Mouse (Mus musculus): ENCODE results near the gene Crip3. TPM values are rescaled to one million over a fixed set of nuclear protein-coding genes. Genes with fewer than 3 reads are reported as not detected.

Gene Crip3
- polyA plus RNA-seq, 1 experiment = 7.4 TPM

- H3K36me3 ChIP-seq (ENCODE audit: control insufficient read depth, insufficient read depth, low read length) = peaks cover 11% of the 10 kb centered on the region
- no peaks in the 10 kb centered on the region for H3K4me1 ChIP-seq (ENCODE audit: control insufficient read depth, insufficient read depth, low read length)
- no peak overlapping the region for H3K27ac ChIP-seq (ENCODE audit: control insufficient read depth, insufficient read depth, low read depth, low read length)
- H3K27me3 ChIP-seq (ENCODE audit: control insufficient read depth, insufficient read depth, low read length) = no peaks in the 10 kb centered on the region
- no peak overlapping the region for H3K4me3 ChIP-seq (ENCODE audit: control insufficient read depth, low read depth, low read length)
- TF ChIP-seq CTCF (IDR thresholded peaks at IDR 0.05; ENCODE audit: control insufficient read depth, insufficient read depth, insufficient replicate concordance, low read depth, low read length) = no peak
- TF ChIP-seq POLR2A (IDR thresholded peaks at IDR 0.05; ENCODE audit: control insufficient read depth, low read depth, low read length) = no peak
These were observed 20.2 kb upstream of the Crip3 start for GRCm38 (mm10) chr17:46408478-46408877.

- no peaks in the 10 kb centered on the region for H3K27me3 ChIP-seq (ENCODE audit: control insufficient read depth, insufficient read depth, low read length)
- H3K27ac ChIP-seq (ENCODE audit: control insufficient read depth, insufficient read depth, low read depth, low read length) = no peak overlapping the region
- H3K4me3 ChIP-seq (ENCODE audit: control insufficient read depth, low read depth, low read length) = no peak overlapping the region
- no peaks in the 10 kb centered on the region for H3K4me1 ChIP-seq (ENCODE audit: control insufficient read depth, insufficient read depth, low read length)
- TF ChIP-seq POLR2A (IDR thresholded peaks at IDR 0.05; ENCODE audit: control insufficient read depth, low read depth, low read length) = no peak
- TF ChIP-seq CTCF (IDR thresholded peaks at IDR 0.05; ENCODE audit: control insufficient read depth, insufficient read depth, insufficient replicate concordance, low read depth, low read length) = no peak
- H3K36me3 ChIP-seq (ENCODE audit: control insufficient read depth, insufficient read depth, low read length) = peaks cover 4% of the 10 kb centered on the region
These were observed 10.1 kb upstream of the Crip3 start for GRCm38 (mm10) chr17:46418628-46419027.

DNA sequence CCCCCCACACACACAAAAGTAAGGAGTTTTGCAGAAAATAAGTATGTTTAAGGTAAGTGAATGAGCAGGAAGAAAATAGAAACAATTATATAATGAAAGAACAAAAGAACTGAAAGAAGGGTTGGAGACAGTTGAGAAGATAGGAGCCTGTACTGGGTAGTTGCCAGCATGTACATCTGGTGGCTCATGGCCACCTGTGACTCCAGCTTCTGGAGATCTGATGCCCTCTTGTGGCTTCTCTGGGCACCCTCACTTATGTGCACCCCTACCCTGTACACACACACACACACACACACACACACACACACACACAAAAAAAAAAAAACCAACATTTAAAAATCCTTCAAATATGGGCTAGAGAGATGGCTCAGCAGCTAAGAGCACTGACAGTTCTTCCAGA lies 9.0 kb upstream of the Crip3 start:
- H3K36me3 ChIP-seq (ENCODE audit: control insufficient read depth, insufficient read depth, low read length) = no peaks in the 10 kb centered on the region
- H3K4me1 ChIP-seq (ENCODE audit: control insufficient read depth, insufficient read depth, low read length) = no peaks in the 10 kb centered on the region
- no peak overlapping the region for H3K27ac ChIP-seq (ENCODE audit: control insufficient read depth, insufficient read depth, low read depth, low read length)
- no peaks in the 10 kb centered on the region for H3K27me3 ChIP-seq (ENCODE audit: control insufficient read depth, insufficient read depth, low read length)
- H3K4me3 ChIP-seq (ENCODE audit: control insufficient read depth, low read depth, low read length) = no peak overlapping the region
- TF ChIP-seq POLR2A (IDR thresholded peaks at IDR 0.05; ENCODE audit: control insufficient read depth, low read depth, low read length) (no peak), CTCF (IDR thresholded peaks at IDR 0.05; ENCODE audit: control insufficient read depth, insufficient read depth, insufficient replicate concordance, low read depth, low read length) (no peak)

DNA sequence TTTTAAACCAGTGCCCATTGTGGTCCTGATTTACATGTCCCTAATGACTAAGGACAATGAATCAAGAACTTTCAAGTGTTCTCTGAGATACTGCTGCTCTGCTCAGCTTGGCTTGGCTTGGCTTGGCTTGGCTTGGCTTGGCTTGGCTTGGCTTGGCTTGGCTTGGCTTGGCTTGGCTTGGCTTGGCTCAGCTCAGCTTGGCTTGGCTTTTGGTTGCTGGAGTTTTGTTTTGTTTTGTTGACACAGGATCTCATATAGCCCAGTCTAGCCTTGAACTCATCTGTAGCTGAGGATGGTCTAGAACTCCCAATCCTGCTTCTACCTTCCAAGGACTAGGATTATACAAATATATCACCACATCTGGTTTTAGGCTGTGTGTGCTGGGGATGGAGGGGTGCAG lies 2.2 kb upstream of the Crip3 start:
- TF ChIP-seq POLR2A (IDR thresholded peaks at IDR 0.05; ENCODE audit: control insufficient read depth, low read depth, low read length) (no peak), CTCF (IDR thresholded peaks at IDR 0.05; ENCODE audit: control insufficient read depth, insufficient read depth, insufficient replicate concordance, low read depth, low read length) (no peak)
- H3K27me3 ChIP-seq (ENCODE audit: control insufficient read depth, insufficient read depth, low read length) = no peaks in the 10 kb centered on the region
- H3K4me1 ChIP-seq (ENCODE audit: control insufficient read depth, insufficient read depth, low read length) = no peaks in the 10 kb centered on the region

GRCm38 (mm10) chr17:46433627-46434026 lies 4.9 kb downstream of the Crip3 start:
- H3K27ac ChIP-seq (ENCODE audit: control insufficient read depth, insufficient read depth, low read depth, low read length) = no peak overlapping the region

More for the DNA sequence above, 2.2 kb upstream of the Crip3 start:
- H3K36me3 ChIP-seq (ENCODE audit: control insufficient read depth, insufficient read depth, low read length) = peaks cover 2% of the 10 kb centered on the region
- no peak overlapping the region for H3K4me3 ChIP-seq (ENCODE audit: control insufficient read depth, low read depth, low read length)
- H3K27ac ChIP-seq (ENCODE audit: control insufficient read depth, insufficient read depth, low read depth, low read length) = no peak overlapping the region

DNA sequence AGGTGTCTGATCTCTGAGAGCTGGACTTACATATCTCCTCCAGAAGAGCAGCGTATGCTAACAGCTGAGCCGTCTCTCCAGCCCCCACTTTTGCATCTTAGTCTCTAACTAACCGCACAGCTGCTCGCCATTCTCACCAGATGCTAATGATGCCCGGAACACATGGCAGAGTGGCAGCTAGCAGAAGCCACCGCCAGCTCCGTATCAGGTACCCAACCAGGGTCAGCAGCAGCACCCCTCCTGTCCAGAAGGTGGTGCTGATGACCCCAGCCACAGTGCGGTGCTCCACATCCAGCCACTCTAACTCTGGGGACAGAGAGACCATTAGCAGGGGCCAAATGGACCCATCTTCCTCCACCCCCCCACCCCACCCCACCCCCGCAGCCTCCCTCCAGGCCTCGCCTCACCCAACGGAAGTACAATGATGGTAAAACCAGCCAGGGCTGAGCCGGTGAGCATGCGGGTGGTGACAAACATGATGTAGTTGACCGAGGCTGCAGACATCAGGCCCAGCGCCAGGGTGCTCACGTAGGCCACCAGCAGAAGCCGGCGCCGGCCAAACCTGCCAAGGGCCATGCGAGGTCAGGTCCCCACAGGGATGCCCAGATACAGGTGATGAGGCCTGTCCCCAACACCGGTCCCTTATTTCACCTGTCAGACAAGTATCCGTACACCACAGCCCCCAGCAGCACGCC lies 8.1 kb downstream of the Crip3 start:
- TF ChIP-seq POLR2A (IDR thresholded peaks at IDR 0.05; ENCODE audit: control insufficient read depth, low read depth, low read length) (no peak), CTCF (IDR thresholded peaks at IDR 0.05; ENCODE audit: control insufficient read depth, insufficient read depth, insufficient replicate concordance, low read depth, low read length) (peak; percentile 22; the same call in 1 of the 2 replicates)
- Histone ChIP-seq H3K27me3 (ENCODE audit: control insufficient read depth, insufficient read depth, low read length) (no peaks in the 10 kb centered on the region), H3K4me3 (ENCODE audit: control insufficient read depth, low read depth, low read length) (no peak overlapping the region), H3K36me3 (ENCODE audit: control insufficient read depth, insufficient read depth, low read length) (no peaks in the 10 kb centered on the region), H3K27ac (ENCODE audit: control insufficient read depth, insufficient read depth, low read depth, low read length) (no peak overlapping the region), H3K4me1 (ENCODE audit: control insufficient read depth, insufficient read depth, low read length) (peaks cover 4% of the 10 kb centered on the region; the same call in 1 of the 2 replicates)

More at GRCm38 (mm10) chr17:46433627-46434026, 4.9 kb downstream of the Crip3 start:
- no peak for TF ChIP-seq POLR2A (IDR thresholded peaks at IDR 0.05; ENCODE audit: control insufficient read depth, low read depth, low read length)
- Histone ChIP-seq H3K36me3 (ENCODE audit: control insufficient read depth, insufficient read depth, low read length) (no peaks in the 10 kb centered on the region), H3K27me3 (ENCODE audit: control insufficient read depth, insufficient read depth, low read length) (no peaks in the 10 kb centered on the region), H3K4me1 (ENCODE audit: control insufficient read depth, insufficient read depth, low read length) (peaks cover 4% of the 10 kb centered on the region; the same call in 1 of the 2 replicates), H3K4me3 (ENCODE audit: control insufficient read depth, low read depth, low read length) (peak overlapping the region; percentile 59)

DNA sequence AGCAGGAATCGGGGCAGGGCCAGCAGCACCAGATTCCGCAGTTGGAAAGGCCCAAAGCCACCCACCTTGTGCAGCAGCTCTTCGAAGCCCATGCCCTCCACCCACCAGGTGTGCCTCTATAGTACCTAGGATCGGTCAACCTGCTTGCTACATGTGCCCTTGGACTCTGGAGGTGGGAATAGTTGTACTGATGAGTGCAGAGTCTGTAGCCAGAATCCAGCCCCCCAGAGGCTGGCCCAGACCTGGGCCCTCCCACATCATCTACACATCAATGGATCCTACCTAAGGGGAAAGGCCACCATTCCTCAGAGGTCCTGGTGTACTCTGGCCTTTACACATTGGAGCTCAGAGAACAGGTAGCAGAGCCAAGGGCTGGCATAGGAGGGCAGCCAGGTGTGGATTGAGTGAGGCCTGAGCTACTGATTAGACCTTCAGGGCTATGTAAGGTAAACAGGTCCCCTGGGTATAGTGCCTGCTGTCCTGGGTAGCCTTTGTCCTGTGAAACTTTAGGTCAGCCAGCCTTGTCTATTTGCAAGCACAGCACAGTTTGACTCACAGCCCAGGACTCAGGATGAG lies 9.7 kb downstream of the Crip3 start, which contains the start of gene Slc22a7:
Slc22a7 (minus strand) TSS at position 160 of the 576 bp plus-strand sequence.
- H3K27me3 ChIP-seq (ENCODE audit: control insufficient read depth, insufficient read depth, low read length) = no peaks in the 10 kb centered on the region
- H3K27ac ChIP-seq (ENCODE audit: control insufficient read depth, insufficient read depth, low read depth, low read length) = no peak within 1 kb of the TSS
- no peak for TF ChIP-seq POLR2A (IDR thresholded peaks at IDR 0.05; ENCODE audit: control insufficient read depth, low read depth, low read length)
- TF ChIP-seq CTCF (IDR thresholded peaks at IDR 0.05; ENCODE audit: control insufficient read depth, insufficient read depth, insufficient replicate concordance, low read depth, low read length) = no peak
- no peaks in the 10 kb centered on the region for H3K36me3 ChIP-seq (ENCODE audit: control insufficient read depth, insufficient read depth, low read length)
- peaks cover 4% of the 10 kb centered on the region for H3K4me1 ChIP-seq (ENCODE audit: control insufficient read depth, insufficient read depth, low read length)
- no peak within 1 kb of the TSS for H3K4me3 ChIP-seq (ENCODE audit: control insufficient read depth, low read depth, low read length)
